26 mouse cellular contexts compared by ENCODE assay signal in the genomic region with DNA sequence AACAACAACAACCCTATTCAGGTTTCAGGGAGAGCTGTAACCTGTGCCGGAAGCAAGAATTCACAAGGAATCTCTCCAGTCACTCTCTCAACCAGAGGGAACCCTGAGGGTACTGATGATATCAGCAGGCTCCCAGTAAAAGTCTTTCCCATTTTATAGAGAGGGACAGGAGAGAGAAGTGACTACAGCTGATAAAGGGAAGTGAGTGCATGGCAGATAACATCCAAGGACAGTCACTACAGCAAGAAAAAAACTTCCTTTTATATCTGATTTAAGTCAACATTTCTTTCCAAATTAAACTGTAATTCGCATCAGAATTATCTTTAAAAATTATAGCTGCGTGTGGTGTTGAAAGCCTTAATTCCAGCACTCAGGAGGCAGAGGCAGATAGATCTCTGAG.
"Had no signal": no experiment of that assay in that cellular context is flagged by ENCODE, and none has a peak within 500 bp of the region (broad histone marks: within the 10 kb centered on the region; RNA-seq: fewer than 3 reads in every experiment).

No protein-coding gene starts in this region.

- DNase-seq: gastrocnemius, adult 2 months; gastrocnemius, postnatal 10 days; gastrocnemius, postnatal 25 days; heart, adult 11 months; heart, adult 2 months; heart, postnatal 14 days; heart, postnatal 36 days; kidney, adult 18-20 months; kidney, adult 8-10 months; kidney, postnatal 10 days; kidney, postnatal 25 days; kidney, postnatal 4 days; liver had no signal

- H3K4me2 ChIP-seq: heart, embryonic 11.5 days; heart, embryonic 13.5 days; heart, embryonic 15.5 days; hindbrain, embryonic 12.5 days; hindbrain, embryonic 14.5 days; limb, embryonic 12.5 days; liver, embryonic 12.5 days had no signal

- H3K4me3 ChIP-seq: gastrocnemius, adult 2 months; heart, adult 2 months; heart, embryonic 13.5 days; heart, embryonic 15.5 days; hindbrain, embryonic 12.5 days; layer of hippocampus, adult 2 months; left cerebral cortex, adult 2 months; limb, embryonic 10.5 days; limb, embryonic 12.5 days; liver, embryonic 12.5 days had no signal

- H3K27ac ChIP-seq: gastrocnemius, adult 2 months; heart, adult 2 months; heart, embryonic 13.5 days; heart, embryonic 15.5 days; hindbrain, embryonic 12.5 days; hindbrain, embryonic 14.5 days; layer of hippocampus, adult 2 months; left cerebral cortex, adult 2 months; limb, embryonic 10.5 days; limb, embryonic 12.5 days; liver, embryonic 12.5 days; liver, embryonic 14.5 days had no signal

- H3K9me3 ChIP-seq: heart, embryonic 13.5 days; heart, embryonic 15.5 days; hindbrain, embryonic 12.5 days; limb, embryonic 10.5 days; limb, embryonic 12.5 days; liver, embryonic 12.5 days had no signal

- H3K4me1 ChIP-seq: hindbrain, embryonic 12.5 days had no signal

- H3K36me3 ChIP-seq: hindbrain, embryonic 12.5 days; limb, embryonic 10.5 days; limb, embryonic 12.5 days had no signal

- H3K9ac ChIP-seq: heart, embryonic 13.5 days; heart, embryonic 15.5 days; hindbrain, embryonic 12.5 days; hindbrain, embryonic 14.5 days; limb, embryonic 12.5 days; liver, embryonic 12.5 days; liver, embryonic 14.5 days had no signal

- H3K27me3 ChIP-seq: heart, embryonic 13.5 days; heart, embryonic 15.5 days; hindbrain, embryonic 12.5 days; limb, embryonic 12.5 days; liver, embryonic 12.5 days had no signal

- ATAC-seq: hindbrain, embryonic 16.5 days; intestine, embryonic 16.5 days; liver, embryonic 12.5 days had no signal
